Mouse (Mus musculus) liver, embryonic 13.5 days (tissue): ENCODE measurements at regions not wholly inside any gene's neighbourhood (a gene's known extent, or its start where the extent isn't known, plus 50 kb on each side); places are given as distances from the start of the nearest gene placed in this dataset. TPM values are rescaled to one million over a fixed set of nuclear protein-coding genes. Genes with fewer than 3 reads are reported as not detected.

Experiments used
- ATAC-seq: fragments of 200-750 bp; cut with Nextera tagmentation; 2 replicates; pipeline ENCODE4 v1.8.0; 2017; ENCODE audit warnings: low read depth, mild to moderate bottlenecking, moderate number of reproducible peaks, moderate library complexity
- DNase-seq: peaks from one replicate; pipeline ENCODE4 v3.0.0; 2022
- H3K27ac ChIP-seq: fragments of 300-500 bp; sonication (generic); 2 replicates; pipeline ENCODE4 v1.5.1; 2015; ENCODE audit warnings: moderate library complexity, mild to moderate bottlenecking, inconsistent platforms
- H3K27me3 ChIP-seq: fragments of 300-500 bp; sonication (generic); 2 replicates; pipeline ENCODE4 v1.6.1; 2015; ENCODE audit warnings: mild to moderate bottlenecking, inconsistent platforms
- H3K36me3 ChIP-seq: fragments of 300-500 bp; sonication (generic); 2 replicates; pipeline ENCODE4 v1.6.1; 2015; ENCODE audit warnings: mild to moderate bottlenecking, inconsistent platforms
- H3K4me1 ChIP-seq: fragments of 300-500 bp; sonication (generic); replicated peaks from 2 replicates; pipeline ENCODE4 v1.6.1; 2015; ENCODE audit warnings: inconsistent platforms
- H3K4me2 ChIP-seq: fragments of 300-500 bp; sonication (generic); 2 replicates; pipeline ENCODE4 v1.6.1; 2015; ENCODE audit warnings: inconsistent platforms, mild to moderate bottlenecking, moderate library complexity
- H3K4me3 ChIP-seq: fragments of 300-500 bp; sonication (generic); replicated peaks from 2 replicates; pipeline ENCODE4 v1.5.1; 2015; ENCODE audit warnings: mild to moderate bottlenecking, inconsistent platforms
- H3K9ac ChIP-seq: fragments of 300-500 bp; sonication (generic); 2 replicates; pipeline ENCODE4 v1.6.1; 2015; ENCODE audit warnings: mild to moderate bottlenecking, inconsistent platforms
- H3K9me3 ChIP-seq: fragments of 300-500 bp; sonication (generic); replicated peaks from 2 replicates; pipeline ENCODE4 v1.6.1; 2016; ENCODE audit warnings: inconsistent platforms
- WGBS: fragments of 180-500 bp; shearing (Covaris S2); methylation state at CpG from one replicate; pipeline ENCODE4 v1.1.7; 2015; ENCODE audit not compliant: insufficient replicate concordance; 5-methylcytosine and 5-hydroxymethylcytosine counted together
- microRNA-seq: library from miRNA; unstranded; fragments of <30 nt; microRNA quantifications from one replicate; pipeline ENCODE4, GENCODE M21; 2016

DNA sequence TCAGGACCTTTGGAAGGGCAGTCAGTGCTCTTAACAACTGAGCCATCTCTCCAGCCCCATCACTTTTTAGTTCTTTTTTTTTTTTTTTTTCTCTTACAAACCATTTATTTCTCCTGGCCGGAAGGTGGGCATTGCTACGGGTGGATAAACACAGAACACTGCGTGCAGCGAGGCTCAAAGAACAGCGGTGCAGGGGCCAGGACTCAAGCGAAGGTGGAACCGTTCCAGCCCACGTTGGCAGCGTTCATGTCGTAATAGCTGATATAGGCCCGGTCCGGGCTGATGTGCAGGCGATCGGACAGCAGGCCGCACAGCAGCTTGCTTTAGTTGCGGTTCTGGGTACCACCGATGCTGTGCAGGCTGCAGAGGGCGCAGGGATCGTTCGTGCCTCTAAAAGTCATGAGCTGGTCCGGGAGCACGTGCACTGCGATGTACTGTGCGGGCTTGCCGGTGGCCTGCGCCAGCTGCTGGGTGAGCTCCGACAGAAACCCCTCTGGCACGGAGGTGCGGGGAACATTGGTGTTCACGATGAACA is 164.3 kb downstream of the Zfp281 start:
- 68% methylated on average over 30 of the region's 30 CpGs for WGBS
- Histone ChIP-seq H3K4me1 (no peaks in the 10 kb centered on the region), H3K4me3 (no peak overlapping the region), H3K9me3 (no peaks in the 10 kb centered on the region), H3K27me3 (no peaks in the 10 kb centered on the region), H3K36me3 (no peaks in the 10 kb centered on the region), H3K9ac (no peak overlapping the region), H3K4me2 (no peak overlapping the region), H3K27ac (no peak overlapping the region)
- no peak for ATAC-seq
- DNase-seq = no peak

DNA sequence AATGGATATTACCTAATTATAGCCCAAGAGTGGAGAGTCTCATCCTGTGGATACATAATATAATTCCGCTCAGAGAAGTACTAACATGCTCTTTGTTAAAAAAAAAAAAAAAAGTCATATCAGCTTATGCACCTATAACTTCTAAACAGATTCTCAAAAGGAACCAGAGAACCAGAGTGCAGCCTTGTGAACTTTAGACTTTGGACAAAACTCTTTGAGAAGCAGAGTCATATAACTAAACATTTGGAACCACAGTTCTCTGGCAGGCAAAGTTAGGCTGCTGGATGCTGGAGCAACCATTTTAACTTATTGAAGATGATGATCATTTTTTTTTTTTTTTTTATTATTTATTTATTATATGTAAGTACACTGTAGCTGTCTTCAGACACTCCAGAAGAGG is 166.9 kb downstream of the Zfp281 start:
- H3K27me3 ChIP-seq = no peaks in the 10 kb centered on the region
- no peaks in the 10 kb centered on the region for H3K4me1 ChIP-seq
- WGBS = 77% methylated on average over 1 of the region's 1 CpGs
- no peak overlapping the region for H3K4me3 ChIP-seq
- no peak for ATAC-seq
- H3K27ac ChIP-seq = no peak overlapping the region
- no peaks in the 10 kb centered on the region for H3K9me3 ChIP-seq
- no peak for DNase-seq
- H3K36me3 ChIP-seq = no peaks in the 10 kb centered on the region
- no peak overlapping the region for H3K4me2 ChIP-seq
- no peak overlapping the region for H3K9ac ChIP-seq

Small RNA genes lying in the stretch of these regions (microRNA-seq; reads per million reads assigned to microRNA genes)
- not detected for gene Gm22132
